In the genomic region with DNA sequence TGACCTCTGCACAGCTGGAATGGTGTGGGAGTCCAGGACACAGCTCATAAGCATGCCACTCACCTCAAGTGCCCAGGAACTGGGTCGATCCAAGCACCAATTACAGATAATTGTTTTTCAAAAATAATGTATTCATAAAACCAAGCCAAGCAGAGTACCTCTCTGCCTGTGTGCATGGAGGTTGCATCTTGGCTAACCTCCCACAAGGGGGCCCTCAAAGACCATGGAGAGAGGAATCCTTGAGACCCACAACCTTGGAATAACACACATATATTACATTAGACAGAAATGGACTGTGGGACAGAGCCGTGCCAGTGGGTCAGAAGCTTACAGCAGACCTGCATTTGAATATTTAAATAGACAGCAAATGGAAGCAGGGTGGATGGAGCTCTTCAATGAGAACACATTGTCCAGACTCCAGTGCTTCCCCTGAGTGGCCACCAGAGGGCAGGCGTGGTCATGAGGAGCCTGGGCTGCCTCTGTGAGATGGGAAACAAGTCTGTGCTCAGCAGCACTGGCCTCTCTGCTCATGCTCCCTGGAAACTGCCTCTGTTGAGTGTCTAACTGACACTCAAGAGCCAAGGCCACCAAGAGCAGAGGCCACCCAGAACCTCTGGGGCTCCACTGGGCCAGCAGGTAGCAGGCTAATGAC, we compare ENCODE assay signal across 9 mouse cellular contexts.
A peak's percentile ranks its signal among the peaks of the same experiment; 100 is the strongest.
DNase-seq lines count a peak whose midpoint lies in the region; ATAC-seq and TF ChIP-seq lines count a peak whose summit lies in the region.
"Had no signal": no experiment of that assay in that cellular context is flagged by ENCODE, and none has a peak within 500 bp of the region (broad histone marks: within the 10 kb centered on the region; RNA-seq: fewer than 3 reads in every experiment).

No protein-coding gene starts in this region.

- no peak for TF ChIP-seq EP300 in heart, adult 2 months (IDR thresholded peaks at IDR 0.05; ENCODE audit: insufficient read depth, low read depth, low read length)

- ATAC-seq in heart, embryonic 12.5 days (ENCODE audit: insufficient number of reproducible peaks, low FRiP score), result no peak
- peak; percentile 88 for ATAC-seq in frontal cortex, adult (ENCODE audit: low TSS enrichment)
- peak; percentile 50; the same call in 1 of the 2 replicates for ATAC-seq in intestine, embryonic 14.5 days (replicated peaks; ENCODE audit: low FRiP score, low TSS enrichment, low read depth)
- ATAC-seq in midbrain, embryonic 13.5 days, result peak; percentile 77
- peak; percentile 50; the same call in 1 of the 2 replicates for ATAC-seq in stomach, embryonic 16.5 days (ENCODE audit: insufficient read depth, low FRiP score)

- TF ChIP-seq CTCF in heart, adult 2 months (IDR thresholded peaks at IDR 0.05), result peak; percentile 92

- peaks cover 3% of the 10 kb centered on the region; the same call in 1 of the 2 replicates for H3K9me3 ChIP-seq in heart, embryonic 12.5 days (replicated peaks)
- H3K9me3 ChIP-seq in intestine, embryonic 14.5 days (ENCODE audit: control insufficient read depth, low read length), result 0 out of 2 replicates have a peak, but pooled peaks cover 4% of the 10 kb centered on the region
- no peaks in the 10 kb centered on the region for H3K9me3 ChIP-seq in midbrain, embryonic 13.5 days
- H3K9me3 ChIP-seq in stomach, embryonic 16.5 days (replicated peaks; ENCODE audit: control insufficient read depth, low read length), result no peaks in the 10 kb centered on the region

- intact Hi-C loops in heart, adult 2 months (cut with DNase I), result loop anchor here (10.0 kb wide), 1 partner anchor 611 kb away; no protein-coding TSS in a partner anchor
- intact Hi-C loops in left cerebral cortex, postnatal 10 days (cut with DNase I), result loop anchor here (10.0 kb wide), 1 partner anchor 611 kb away; no protein-coding TSS in a partner anchor

- H3K27me3 ChIP-seq in heart, adult 2 months (ENCODE audit: control insufficient read depth, insufficient read depth, low read length), result no peaks in the 10 kb centered on the region
- H3K27me3 ChIP-seq in heart, embryonic 12.5 days (replicated peaks), result peaks cover 6% of the 10 kb centered on the region
- H3K27me3 ChIP-seq in intestine, embryonic 14.5 days (replicated peaks; ENCODE audit: control insufficient read depth, insufficient read depth, low read length), result no peaks in the 10 kb centered on the region
- H3K27me3 ChIP-seq in midbrain, embryonic 13.5 days, result no peaks in the 10 kb centered on the region
- no peaks in the 10 kb centered on the region for H3K27me3 ChIP-seq in stomach, embryonic 16.5 days (ENCODE audit: control insufficient read depth, insufficient read depth, low read length)

- peak; percentile 52 to 72 for DNase-seq in heart, adult 2 months
- DNase-seq in cerebellum, adult 9-10 months, result peak; percentile 63
- DNase-seq in intestine, embryonic 14.5 days (ENCODE audit: low spot score), result peak; percentile 79
- peak; percentile 57 to 71 for DNase-seq in left cerebral cortex, postnatal 10 days (ENCODE audit: extremely low spot score in 1 of 2, low spot score in 2 of 2)

- no peak overlapping the region for H3K4me2 ChIP-seq in heart, embryonic 12.5 days
- no peak overlapping the region for H3K4me2 ChIP-seq in intestine, embryonic 14.5 days (ENCODE audit: low read length)
- H3K4me2 ChIP-seq in midbrain, embryonic 13.5 days (replicated peaks), result no peak overlapping the region
- no peak overlapping the region for H3K4me2 ChIP-seq in stomach, embryonic 16.5 days (ENCODE audit: low read depth, low read length)

- WGBS in heart, adult 2 months, result 31% methylated on average over 3 of the region's 3 CpGs
- 25% methylated on average over 3 of the region's 3 CpGs for WGBS in heart, embryonic 12.5 days
- WGBS in intestine, embryonic 14.5 days, result 31% methylated on average over 3 of the region's 3 CpGs
- 30% methylated on average over 3 of the region's 3 CpGs for WGBS in midbrain, embryonic 13.5 days
- WGBS in stomach, embryonic 16.5 days, result 33% methylated on average over 3 of the region's 3 CpGs

- H3K4me3 ChIP-seq in heart, adult 2 months, result no peak overlapping the region
- H3K4me3 ChIP-seq in heart, embryonic 12.5 days, result no peak overlapping the region
- no peak overlapping the region for H3K4me3 ChIP-seq in intestine, embryonic 14.5 days (ENCODE audit: low read depth, low read length)
- no peak overlapping the region for H3K4me3 ChIP-seq in midbrain, embryonic 13.5 days (replicated peaks)
- no peak overlapping the region for H3K4me3 ChIP-seq in stomach, embryonic 16.5 days (replicated peaks; ENCODE audit: low read length)
- H3K4me3 ChIP-seq: myocyte had no signal

- no peak overlapping the region for H3K27ac ChIP-seq in heart, adult 2 months
- H3K27ac ChIP-seq in heart, embryonic 12.5 days (ENCODE audit: poor library complexity, severe bottlenecking), result no peak overlapping the region
- H3K27ac ChIP-seq in intestine, embryonic 14.5 days (ENCODE audit: low read depth), result no peak overlapping the region
- H3K27ac ChIP-seq in midbrain, embryonic 13.5 days, result no peak overlapping the region; the same call in 1 of the 2 replicates
- no peak overlapping the region for H3K27ac ChIP-seq in stomach, embryonic 16.5 days (ENCODE audit: low read length)

- no peaks in the 10 kb centered on the region for H3K79me2 ChIP-seq in heart, adult 2 months (replicated peaks; ENCODE audit: control insufficient read depth, insufficient read depth, low read length)

- H3K36me3 ChIP-seq in heart, adult 2 months (ENCODE audit: control insufficient read depth, insufficient read depth, low read length), result no peaks in the 10 kb centered on the region
- no peaks in the 10 kb centered on the region for H3K36me3 ChIP-seq in heart, embryonic 12.5 days
- no peaks in the 10 kb centered on the region for H3K36me3 ChIP-seq in intestine, embryonic 14.5 days (ENCODE audit: control insufficient read depth, insufficient read depth, low read length)
- H3K36me3 ChIP-seq in midbrain, embryonic 13.5 days, result 0 out of 2 replicates have a peak, but pooled peaks cover 3% of the 10 kb centered on the region
- H3K36me3 ChIP-seq in stomach, embryonic 16.5 days (ENCODE audit: control insufficient read depth, insufficient read depth, low read length), result no peaks in the 10 kb centered on the region

- no peaks in the 10 kb centered on the region for H3K4me1 ChIP-seq in heart, adult 2 months (ENCODE audit: control insufficient read depth, insufficient read depth, low read length)
- 0 out of 2 replicates have a peak, but pooled peaks cover 7% of the 10 kb centered on the region for H3K4me1 ChIP-seq in heart, embryonic 12.5 days (replicated peaks)
- H3K4me1 ChIP-seq in intestine, embryonic 14.5 days (replicated peaks; ENCODE audit: control insufficient read depth, insufficient read depth, low read length), result no peaks in the 10 kb centered on the region
- no peaks in the 10 kb centered on the region for H3K4me1 ChIP-seq in midbrain, embryonic 13.5 days (replicated peaks)
- H3K4me1 ChIP-seq in stomach, embryonic 16.5 days (ENCODE audit: control insufficient read depth, insufficient read depth, low read length), result no peaks in the 10 kb centered on the region

- H3K9ac ChIP-seq in heart, adult 2 months (ENCODE audit: low read depth, low read length), result no peak overlapping the region
- no peak overlapping the region for H3K9ac ChIP-seq in heart, embryonic 12.5 days
- no peak overlapping the region for H3K9ac ChIP-seq in intestine, embryonic 14.5 days (ENCODE audit: low read length)
- H3K9ac ChIP-seq in midbrain, embryonic 13.5 days (replicated peaks), result no peak overlapping the region
- H3K9ac ChIP-seq in stomach, embryonic 16.5 days (ENCODE audit: low read length), result no peak overlapping the region

- TF ChIP-seq POLR2A in heart, adult 2 months (IDR thresholded peaks at IDR 0.05; ENCODE audit: insufficient read depth, low read depth, low read length), result no peak
